Mouse (Mus musculus) heart, embryonic 15.5 days (tissue): ENCODE data around the gene Pla2g4f. TPM values are rescaled to one million over a fixed set of nuclear protein-coding genes. Genes with fewer than 3 reads are reported as not detected.

Experiments
- ATAC-seq: fragments of 200-750 bp; cut with Nextera tagmentation; replicated peaks from 2 replicates; pipeline ENCODE4 v1.8.0; 2017; ENCODE audit warnings: low read depth, moderate TSS enrichment; ENCODE audit not compliant: insufficient number of reproducible peaks, insufficient read depth, low FRiP score
- H3K27ac ChIP-seq: fragments of 300-500 bp; sonication (generic); 2 replicates; pipeline ENCODE4 v1.5.1; 2015; ENCODE audit warnings: mild to moderate bottlenecking, inconsistent platforms
- H3K27me3 ChIP-seq: fragments of 300-500 bp; sonication (generic); 2 replicates; pipeline ENCODE4 v1.6.1; 2015; ENCODE audit warnings: inconsistent platforms
- H3K36me3 ChIP-seq: fragments of 300-500 bp; sonication (generic); 2 replicates; pipeline ENCODE4 v1.6.1; 2015; ENCODE audit warnings: mild to moderate bottlenecking, inconsistent platforms
- H3K4me1 ChIP-seq: fragments of 300-500 bp; sonication (generic); replicated peaks from 2 replicates; pipeline ENCODE4 v1.6.1; 2015; ENCODE audit warnings: inconsistent platforms
- H3K4me2 ChIP-seq: fragments of 300-500 bp; sonication (generic); 2 replicates; pipeline ENCODE4 v1.6.1; 2015; ENCODE audit warnings: inconsistent platforms, mild to moderate bottlenecking, moderate library complexity
- H3K4me3 ChIP-seq: fragments of 300-500 bp; sonication (generic); 2 replicates; pipeline ENCODE4 v1.5.1; 2015; ENCODE audit warnings: mild to moderate bottlenecking, inconsistent platforms
- H3K9ac ChIP-seq: fragments of 300-500 bp; sonication (generic); 2 replicates; pipeline ENCODE4 v1.6.1; 2015; ENCODE audit warnings: mild to moderate bottlenecking, inconsistent platforms
- H3K9me3 ChIP-seq: fragments of 300-500 bp; sonication (generic); replicated peaks from 2 replicates; pipeline ENCODE4 v1.6.1; 2016; ENCODE audit warnings: inconsistent platforms
- WGBS: fragments of 180-500 bp; shearing (Covaris S2); methylation state at CpG from one replicate; pipeline ENCODE4 v1.1.7; 2015; ENCODE audit warnings: mixed read lengths; 5-methylcytosine and 5-hydroxymethylcytosine counted together
- polyA plus RNA-seq: library from polyadenylated mRNA; unstranded; fragments of >200 nt; fragmentation: Nextera tagmentation; extraction: Ambion mirVana; gene quantifications from 2 replicates; pipeline ENCODE4 v1.2.1, GENCODE M21; 2015

Pla2g4f gene
- polyA plus RNA-seq, 1 experiment from 2014 or later: 0.09 TPM

DNA sequence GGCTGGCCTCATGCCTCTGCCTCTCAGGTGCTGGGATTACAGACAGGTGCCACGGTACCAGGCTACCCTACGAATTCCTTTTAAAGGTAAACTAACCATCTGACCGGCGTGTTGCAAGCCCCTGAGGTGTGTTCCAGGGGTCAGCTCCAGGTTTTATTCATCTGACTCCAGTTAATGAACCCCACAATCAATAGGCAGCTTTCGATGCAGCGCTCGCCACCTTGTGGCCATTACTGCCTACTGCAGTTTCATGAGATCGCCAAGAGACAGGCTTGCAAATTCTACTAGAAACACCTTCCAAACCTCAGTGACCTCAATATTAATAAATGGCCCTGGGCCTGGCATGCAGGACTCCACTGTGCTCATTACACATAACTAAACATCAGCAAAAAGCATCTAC, 34.0 kb downstream of the Pla2g4f start:
- no peaks in the 10 kb centered on the region for H3K4me1 ChIP-seq
- no peak for ATAC-seq
- no peaks in the 10 kb centered on the region; the same call in 1 of the 2 replicates for H3K27me3 ChIP-seq
- no peak overlapping the region for H3K27ac ChIP-seq
- H3K9ac ChIP-seq: no peak overlapping the region
- no peaks in the 10 kb centered on the region for H3K36me3 ChIP-seq
- H3K4me3 ChIP-seq: no peak overlapping the region
- H3K4me2 ChIP-seq: no peak overlapping the region
- WGBS: 12% methylated on average over 8 of the region's 8 CpGs
- no peaks in the 10 kb centered on the region for H3K9me3 ChIP-seq

DNA sequence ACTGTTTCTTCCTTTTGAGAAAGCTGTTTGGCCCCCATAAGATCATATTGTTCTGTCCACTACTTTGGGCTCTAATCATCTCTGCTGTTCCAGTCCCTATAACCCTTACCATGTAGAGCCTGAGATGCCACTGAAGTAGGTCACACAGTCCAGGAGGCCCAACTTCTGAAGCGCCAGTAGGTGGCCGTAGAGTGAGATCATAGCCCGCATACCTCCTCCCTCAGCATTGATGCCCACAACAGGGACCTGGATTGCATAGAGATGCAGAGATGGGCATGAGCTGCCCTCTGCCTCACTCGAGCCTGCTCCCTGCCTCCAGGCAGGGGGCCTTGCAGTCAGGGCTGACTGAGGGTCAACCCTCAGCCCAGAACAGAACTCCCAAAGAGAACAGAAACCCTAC, 37.0 kb downstream of the Pla2g4f start:
- no peak overlapping the region for H3K9ac ChIP-seq
- WGBS: 75% methylated on average over 4 of the region's 4 CpGs
- no peak for ATAC-seq

GRCm38 (mm10) chr2:120268635-120269034, 45.3 kb downstream of the Pla2g4f start:
- no peak for ATAC-seq
- Histone ChIP-seq H3K36me3 (no peaks in the 10 kb centered on the region), H3K4me3 (peak overlapping the region; percentile 20; the same call in 1 of the 2 replicates), H3K4me2 (peak overlapping the region; percentile 52), H3K4me1 (peaks cover 8% of the 10 kb centered on the region), H3K27ac (no peak overlapping the region), H3K9ac (no peak overlapping the region), H3K27me3 (peaks cover 12% of the 10 kb centered on the region), H3K9me3 (no peaks in the 10 kb centered on the region)
- WGBS: 2% methylated on average over 9 of the region's 9 CpGs

More for the DNA sequence above, 37.0 kb downstream of the Pla2g4f start:
- H3K9me3 ChIP-seq: no peaks in the 10 kb centered on the region
- no peak overlapping the region for H3K27ac ChIP-seq
- no peaks in the 10 kb centered on the region; the same call in 1 of the 2 replicates for H3K27me3 ChIP-seq
- no peak overlapping the region for H3K4me3 ChIP-seq
- H3K36me3 ChIP-seq: no peaks in the 10 kb centered on the region
- no peaks in the 10 kb centered on the region for H3K4me1 ChIP-seq
- H3K4me2 ChIP-seq: no peak overlapping the region

GRCm38 (mm10) chr2:120265523-120265922, 48.4 kb downstream of the Pla2g4f start:
- Histone ChIP-seq H3K9ac (no peak overlapping the region), H3K27me3 (peaks cover 12% of the 10 kb centered on the region), H3K27ac (no peak overlapping the region), H3K4me3 (no peak overlapping the region), H3K4me2 (no peak overlapping the region), H3K9me3 (no peaks in the 10 kb centered on the region), H3K4me1 (peaks cover 8% of the 10 kb centered on the region), H3K36me3 (no peaks in the 10 kb centered on the region)
- 67% methylated on average over 6 of the region's 6 CpGs for WGBS
- ATAC-seq: no peak

DNA sequence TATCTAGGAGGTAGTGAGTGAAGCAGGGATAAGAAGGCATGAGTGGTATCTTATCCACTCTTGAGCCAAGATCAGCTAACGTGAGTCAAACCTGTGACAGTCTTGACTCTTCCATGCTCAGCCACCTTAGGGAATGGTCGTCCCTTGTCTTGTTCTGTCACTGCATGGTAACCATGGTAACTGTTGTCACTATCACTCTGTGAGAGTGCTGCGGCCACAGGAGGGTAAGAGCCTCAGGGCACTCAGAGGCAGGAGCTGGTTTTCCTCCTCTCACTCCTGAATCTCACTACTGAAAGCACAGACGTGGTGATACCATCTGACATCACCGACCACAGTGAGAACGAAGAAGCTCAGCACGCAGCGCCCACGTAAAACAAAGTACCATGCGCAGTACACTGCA, 49.1 kb downstream of the Pla2g4f start:
- Histone ChIP-seq H3K36me3 (no peaks in the 10 kb centered on the region), H3K4me1 (peaks cover 8% of the 10 kb centered on the region), H3K9me3 (no peaks in the 10 kb centered on the region), H3K4me3 (no peak overlapping the region), H3K27ac (no peak overlapping the region), H3K4me2 (no peak overlapping the region), H3K9ac (no peak overlapping the region), H3K27me3 (peaks cover 16% of the 10 kb centered on the region)
- 56% methylated on average over 10 of the region's 10 CpGs for WGBS
- ATAC-seq: no peak

GRCm38 (mm10) chr2:120262876-120263275, 51.1 kb downstream of the Pla2g4f start:
- Histone ChIP-seq H3K36me3 (no peaks in the 10 kb centered on the region), H3K27me3 (0 out of 2 replicates have a peak, but pooled peaks cover 4% of the 10 kb centered on the region), H3K9ac (no peak overlapping the region), H3K27ac (no peak overlapping the region), H3K9me3 (no peaks in the 10 kb centered on the region), H3K4me3 (no peak overlapping the region), H3K4me2 (no peak overlapping the region), H3K4me1 (no peaks in the 10 kb centered on the region)
- no peak for ATAC-seq
- 17% methylated on average over 1 of the region's 1 CpGs for WGBS

GRCm38 (mm10) chr2:120261346-120261745, 52.6 kb downstream of the Pla2g4f start:
- Histone ChIP-seq H3K9ac (no peak overlapping the region), H3K27ac (no peak overlapping the region), H3K4me1 (no peaks in the 10 kb centered on the region), H3K4me3 (no peak overlapping the region), H3K27me3 (0 out of 2 replicates have a peak, but pooled peaks cover 4% of the 10 kb centered on the region), H3K36me3 (no peaks in the 10 kb centered on the region), H3K9me3 (no peaks in the 10 kb centered on the region), H3K4me2 (no peak overlapping the region)
- WGBS: 77% methylated on average over 3 of the region's 3 CpGs
- no peak for ATAC-seq

GRCm38 (mm10) chr2:120256259-120256658, 57.7 kb downstream of the Pla2g4f start:
- H3K36me3 ChIP-seq: no peaks in the 10 kb centered on the region

DNA sequence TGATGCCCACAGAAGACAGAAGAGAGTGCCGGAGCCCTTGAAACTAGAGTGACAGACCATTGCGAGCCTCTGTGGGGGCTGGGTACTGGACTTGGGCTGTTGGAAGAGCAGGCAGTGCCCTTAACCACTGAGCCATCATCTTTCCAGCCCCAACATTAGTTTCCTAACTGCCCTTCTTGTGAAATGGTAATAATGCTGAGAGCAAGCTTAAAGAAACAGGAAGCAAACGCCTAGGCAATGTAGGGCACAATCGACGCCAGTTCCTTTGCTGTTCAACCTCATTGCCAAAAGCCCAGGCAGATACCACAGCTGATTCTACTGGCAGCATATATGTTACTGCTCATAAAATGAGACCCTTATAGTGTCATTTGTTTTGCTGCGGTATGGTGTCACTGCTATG, 61.3 kb downstream of the Pla2g4f start:
- Histone ChIP-seq H3K4me1 (no peaks in the 10 kb centered on the region), H3K36me3 (no peaks in the 10 kb centered on the region), H3K27ac (no peak overlapping the region), H3K4me3 (no peak overlapping the region), H3K9ac (no peak overlapping the region), H3K4me2 (no peak overlapping the region), H3K9me3 (no peaks in the 10 kb centered on the region), H3K27me3 (no peaks in the 10 kb centered on the region)
- WGBS: 84% methylated on average over 6 of the region's 6 CpGs
- ATAC-seq: no peak

More at GRCm38 (mm10) chr2:120256259-120256658, 57.7 kb downstream of the Pla2g4f start:
- Histone ChIP-seq H3K27me3 (0 out of 2 replicates have a peak, but pooled peaks cover 4% of the 10 kb centered on the region), H3K9me3 (no peaks in the 10 kb centered on the region), H3K4me3 (no peak overlapping the region), H3K4me1 (no peaks in the 10 kb centered on the region), H3K27ac (no peak overlapping the region), H3K9ac (no peak overlapping the region), H3K4me2 (no peak overlapping the region)
- no peak for ATAC-seq

Other genes with a start within 250 kb of the Pla2g4f start
- gene Ehd4, start 159.6 kb downstream of the Pla2g4f start, polyA plus RNA-seq: 164 and 188 TPM in 2 replicates
- 1.6 and 1.9 TPM in 2 replicates for gene Pla2g4e, start 68.8 kb downstream of the Pla2g4f start, polyA plus RNA-seq
- 0.03 TPM in 1 of 2 replicates, not detected in the other for gene Pla2g4d, start 25.0 kb downstream of the Pla2g4f start, polyA plus RNA-seq
- 14.8 and 19.1 TPM in 2 replicates for gene Vps39, start 39.0 kb upstream of the Pla2g4f start, polyA plus RNA-seq
- gene Ganc, start 89.7 kb upstream of the Pla2g4f start, polyA plus RNA-seq: 9.0 and 9.9 TPM in 2 replicates
- 6.5 and 8.0 TPM in 2 replicates for gene Tmem87a, start 89.9 kb upstream of the Pla2g4f start, polyA plus RNA-seq
- gene Capn3, start 141.9 kb upstream of the Pla2g4f start, polyA plus RNA-seq: 3.0 and 3.7 TPM in 2 replicates
- gene Zfp106, start 249.7 kb upstream of the Pla2g4f start, polyA plus RNA-seq: 40.9 and 43.2 TPM in 2 replicates